Mouse (Mus musculus): ENCODE results near the gene Umps.

Umps gene

GRCm38 (mm10) chr16:33930785-33931184 lies 36.1 kb downstream of the Umps start:
- no peak for DNase-seq (ENCODE audit: low spot score in 2 of 2)

DNA sequence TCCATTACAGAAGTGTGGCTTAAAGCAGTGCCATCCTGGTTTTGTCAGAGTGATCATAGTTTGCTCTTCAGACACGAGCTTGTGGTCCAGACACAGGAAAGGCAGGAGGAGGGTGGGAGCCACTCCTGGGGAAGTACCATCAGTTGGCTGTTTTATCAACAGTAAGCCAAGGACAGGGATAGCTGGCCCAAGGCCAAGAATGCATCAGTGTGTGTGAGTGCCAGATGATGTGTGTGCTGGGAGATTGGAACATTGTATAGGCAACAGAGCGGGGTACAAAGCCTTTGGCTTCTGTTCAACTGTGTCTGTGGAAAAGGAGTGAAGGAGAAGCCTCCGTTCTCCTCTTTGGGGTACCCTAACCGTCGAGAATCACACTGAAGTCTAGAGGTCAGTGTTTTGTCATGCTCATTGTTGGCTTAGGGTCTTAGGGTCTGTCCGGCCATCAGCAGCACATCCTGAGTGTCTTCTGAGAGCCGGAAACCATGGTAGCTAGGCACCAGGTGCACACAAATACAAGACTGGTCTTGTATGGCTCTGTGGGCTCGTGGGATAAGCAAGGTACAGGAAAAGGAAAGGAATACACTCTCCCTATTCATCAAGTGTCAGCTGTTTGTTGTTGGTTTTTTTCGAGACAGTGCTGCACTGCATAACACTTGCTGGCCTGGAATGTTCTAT lies 37.9 kb downstream of the Umps start:
- no peak for DNase-seq (ENCODE audit: low spot score in 2 of 2)

DNA sequence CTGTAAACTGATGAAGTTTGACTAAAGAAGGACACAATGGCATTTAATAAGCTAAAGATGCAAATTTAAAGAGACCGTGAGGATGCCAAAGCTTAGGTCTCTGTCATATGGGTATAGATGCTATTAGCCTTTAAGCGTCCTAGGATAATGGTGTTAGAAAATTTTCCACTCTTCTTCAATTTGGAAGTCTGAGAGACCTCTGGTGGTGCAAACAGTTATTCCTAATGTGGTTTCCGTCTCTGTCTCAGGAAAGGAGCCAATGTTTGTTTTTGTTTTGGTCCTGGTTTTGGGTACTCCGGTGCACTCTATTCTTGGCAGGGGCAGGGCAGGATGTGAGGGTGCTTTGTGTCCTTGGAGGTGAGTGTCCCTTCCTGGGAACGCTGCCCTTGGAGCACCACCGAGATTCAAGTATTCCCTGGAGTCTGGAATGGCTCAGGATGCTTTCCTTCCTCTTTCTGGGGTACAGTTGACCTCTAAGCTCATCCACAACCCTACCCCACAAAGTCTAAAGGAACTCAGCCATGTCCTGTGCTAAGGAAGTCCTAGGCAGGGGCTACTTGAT lies 39.5 kb downstream of the Umps start:
- DNase-seq (ENCODE audit: low spot score in 2 of 2), result no peak

DNA sequence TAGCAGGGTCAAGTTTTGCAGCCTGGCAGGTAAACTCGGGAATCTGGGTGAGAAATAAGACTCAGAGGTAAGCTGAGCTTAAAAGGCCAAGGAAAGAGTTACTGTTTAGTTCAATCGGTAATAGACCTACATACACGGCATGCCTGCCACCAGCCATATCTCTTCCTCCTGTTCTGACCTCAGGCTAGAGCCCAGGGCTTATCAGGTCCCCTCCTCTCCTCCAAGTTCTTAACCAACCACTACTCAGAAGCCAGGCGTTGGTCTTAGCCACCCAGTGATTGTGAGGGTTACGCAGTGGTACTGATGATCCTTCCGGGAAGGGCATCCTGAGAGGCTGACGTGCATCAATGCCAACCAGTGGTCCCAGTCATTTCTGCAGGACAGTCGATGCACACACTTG lies 43.1 kb downstream of the Umps start:
- DNase-seq (ENCODE audit: low spot score in 2 of 2), result no peak

GRCm38 (mm10) chr16:33923001-33923316 lies 43.9 kb downstream of the Umps start:
- DNase-seq (ENCODE audit: low spot score in 2 of 2), result no peak

DNA sequence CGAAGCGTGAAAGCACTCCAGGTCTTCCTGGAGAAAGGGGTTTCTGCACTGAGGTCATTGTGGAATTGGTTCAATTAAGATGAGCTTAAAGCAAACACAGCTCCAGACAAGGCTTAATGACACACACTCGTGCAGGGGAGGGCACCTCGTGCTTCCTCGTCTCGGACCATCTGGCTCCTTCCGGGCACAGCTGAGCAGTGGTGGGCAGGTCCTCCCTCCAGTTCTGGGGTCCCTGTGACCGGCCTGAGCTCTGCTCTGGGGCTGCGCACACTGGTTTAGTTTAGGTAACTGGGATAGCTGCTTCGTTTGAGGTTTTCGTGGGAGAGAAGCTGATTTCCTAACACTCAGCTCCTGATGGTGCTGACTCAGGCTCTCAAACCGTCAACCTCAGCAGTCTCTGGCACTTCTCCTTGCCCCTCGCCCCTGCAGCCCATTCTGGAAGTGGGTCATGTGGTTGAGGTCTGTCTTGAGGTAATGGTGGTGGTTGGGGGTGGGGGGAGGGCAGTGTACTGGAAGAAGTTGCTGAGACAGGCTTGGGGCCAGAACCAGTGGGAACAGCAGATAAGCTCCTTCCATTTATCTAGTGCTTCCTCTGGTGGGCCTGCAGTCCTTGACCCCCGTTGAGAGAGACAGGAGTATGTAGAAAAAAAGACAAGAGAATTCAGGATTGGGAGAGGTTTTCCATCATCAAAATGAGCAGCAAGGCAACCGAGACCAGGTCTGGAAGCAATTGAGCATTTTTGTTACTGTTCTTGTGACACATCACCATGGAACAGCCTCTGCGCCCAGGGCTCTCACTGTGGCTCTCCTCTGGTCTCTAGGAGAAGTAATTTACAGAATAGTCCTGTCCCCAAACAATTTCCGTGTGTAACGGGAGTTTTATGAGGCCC lies 44.5 kb downstream of the Umps start:
- DNase-seq (ENCODE audit: low spot score in 2 of 2), result peak; percentile 58 to 66

GRCm38 (mm10) chr16:33921514-33921913 lies 45.3 kb downstream of the Umps start:
- no peak for DNase-seq (ENCODE audit: low spot score in 2 of 2)

DNA sequence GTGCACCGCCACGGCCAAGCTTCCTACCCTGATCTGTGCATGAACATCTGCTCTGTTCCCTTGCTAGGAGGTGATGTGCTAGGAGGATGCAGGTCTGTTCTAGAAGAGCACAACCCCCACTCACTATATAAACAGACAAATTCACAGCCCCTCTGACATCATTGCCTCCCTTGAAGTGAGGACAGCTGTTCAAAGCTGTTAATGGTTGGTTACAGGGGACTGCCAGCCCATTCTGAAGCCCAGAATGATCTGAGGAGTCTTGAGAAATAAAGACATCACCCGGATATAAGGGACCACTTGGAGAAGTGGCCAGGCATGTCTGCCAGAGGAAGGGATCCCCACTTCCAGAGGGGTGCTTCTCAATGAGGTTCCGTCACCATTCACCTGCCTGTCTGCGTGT lies 48.9 kb downstream of the Umps start:
- no peak for DNase-seq (ENCODE audit: low spot score in 2 of 2)

DNA sequence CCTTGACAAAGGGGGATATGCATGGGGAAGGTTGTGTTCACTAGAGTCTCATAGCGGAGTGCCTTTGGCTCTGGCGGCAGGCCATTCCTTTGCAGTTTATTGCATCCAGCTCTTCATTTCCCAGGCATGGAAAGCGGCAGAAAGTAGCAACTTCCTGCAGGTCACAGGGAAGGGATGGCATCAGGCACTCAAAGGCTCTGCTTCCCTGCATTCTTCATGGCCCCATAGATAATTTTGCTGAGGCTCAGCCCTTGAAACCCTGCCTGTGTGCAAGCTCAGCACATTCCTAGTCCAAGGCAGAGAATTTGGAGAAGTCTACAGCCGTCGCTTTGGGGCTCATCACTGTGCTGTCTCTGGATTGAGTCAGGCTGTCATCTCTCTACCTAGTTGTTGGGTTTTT lies 49.4 kb downstream of the Umps start:
- peak in 1 of 2 experiments; percentile 47 for DNase-seq (ENCODE audit: low spot score in 2 of 2)

DNA sequence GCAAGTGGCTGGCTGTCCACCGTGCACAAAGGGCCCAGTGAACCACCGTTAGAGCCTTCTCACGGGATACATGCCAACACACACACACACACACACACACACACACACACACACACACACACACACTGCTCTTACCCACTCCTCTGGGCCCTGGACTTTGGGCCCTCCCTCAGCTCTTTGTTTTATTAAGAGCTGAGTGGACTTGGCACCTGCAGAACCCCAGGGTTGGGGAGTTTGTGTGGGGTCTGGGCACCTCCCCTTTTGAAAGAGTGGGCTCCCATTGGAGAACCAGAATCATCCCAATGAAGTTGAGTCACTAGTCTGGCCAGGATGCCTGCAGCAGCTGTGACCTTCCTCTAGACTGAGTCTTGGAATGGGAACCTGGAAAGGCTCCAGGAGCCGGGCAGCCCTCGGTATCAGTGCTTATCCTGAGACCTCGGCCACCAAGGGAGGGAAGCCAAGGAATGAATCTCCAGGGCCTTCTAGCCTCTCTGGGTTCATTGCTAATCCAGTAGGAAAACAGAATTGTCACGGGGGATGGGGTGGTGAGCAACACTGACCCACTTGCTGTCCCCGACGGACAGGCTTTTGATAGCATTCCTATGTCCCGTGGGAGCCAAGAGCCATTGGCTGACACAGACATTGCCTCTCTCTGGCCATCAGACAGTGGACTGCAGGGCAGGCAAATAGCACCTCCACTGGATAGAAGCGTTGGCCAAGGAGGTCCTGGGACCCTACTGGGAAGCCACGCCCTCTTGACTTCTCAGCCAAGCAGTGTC lies 50.2 kb downstream of the Umps start:
- DNase-seq (ENCODE audit: low spot score in 2 of 2), result peak; percentile 62 to 70

DNA sequence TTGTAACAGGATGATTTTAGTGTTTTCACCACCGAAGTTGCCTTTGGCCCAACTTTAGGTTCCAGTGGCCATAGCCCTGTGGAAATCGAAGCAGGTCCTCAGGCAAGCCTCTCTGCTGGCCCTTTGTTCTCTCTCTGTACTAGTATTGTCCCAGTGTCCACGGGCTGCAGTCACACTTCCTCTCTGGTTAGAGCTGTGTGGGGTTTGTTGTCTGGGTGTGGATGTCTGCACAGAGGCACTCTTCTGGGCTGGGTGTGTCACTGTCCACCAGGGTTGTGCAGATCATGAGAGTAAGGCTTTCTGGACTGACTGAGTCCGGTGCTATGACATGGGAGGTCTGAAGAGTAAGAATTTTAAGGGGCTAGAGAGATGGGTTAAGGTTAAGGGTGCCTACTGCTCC lies 51.8 kb downstream of the Umps start:
- DNase-seq (ENCODE audit: low spot score in 2 of 2), result no peak

DNA sequence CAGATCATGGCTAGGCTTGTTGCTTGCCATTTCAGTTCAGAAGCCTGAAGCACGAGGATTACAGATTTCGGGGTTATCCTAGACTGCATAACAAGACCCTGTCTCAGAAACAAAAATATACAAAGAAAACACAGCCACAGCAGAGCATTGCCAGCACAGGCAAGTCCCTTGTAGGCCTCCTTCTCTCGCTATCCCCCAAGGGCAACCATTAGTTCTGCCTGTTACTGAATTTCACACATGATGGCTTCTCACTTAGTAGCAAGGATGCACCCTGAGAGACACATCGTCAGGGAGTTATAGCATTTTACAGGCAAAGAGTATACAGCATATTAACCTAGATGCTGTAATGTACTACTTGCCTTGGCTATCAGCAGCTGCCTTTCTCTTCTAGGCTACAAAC lies 58.6 kb downstream of the Umps start:
- DNase-seq (ENCODE audit: low spot score in 2 of 2), result no peak

Measured in right cerebral cortex, postnatal 10 days (tissue).